Mouse (Mus musculus): ENCODE results near the gene 1700017B05Rik. TPM values are rescaled to one million over a fixed set of nuclear protein-coding genes. Genes with fewer than 3 reads are reported as not detected.

The 1700017B05Rik gene
- polyA plus RNA-seq, 1 experiment from 2014 or later = 11.8 TPM

- no peak overlapping the region for H3K27ac ChIP-seq (replicated peaks)
- H3K36me3 ChIP-seq = no peaks in the 10 kb centered on the region
- peaks cover 8% of the 10 kb centered on the region; the same call in 1 of the 2 replicates for H3K27me3 ChIP-seq (ENCODE audit: low read depth, poor library complexity, severe bottlenecking)
- 0 out of 2 replicates have a peak, but pooled peaks cover 4% of the 10 kb centered on the region for H3K4me1 ChIP-seq
- H3K4me3 ChIP-seq = no peak overlapping the region
- no peaks in the 10 kb centered on the region for H3K9me3 ChIP-seq (replicated peaks)
- WGBS = 90% methylated on average over 6 of the region's 6 CpGs
- no peak for DNase-seq (ENCODE audit: low spot score)
Observed at GRCm38 (mm10) chr9:57287183-57287582, 24.8 kb upstream of the 1700017B05Rik start.

DNA sequence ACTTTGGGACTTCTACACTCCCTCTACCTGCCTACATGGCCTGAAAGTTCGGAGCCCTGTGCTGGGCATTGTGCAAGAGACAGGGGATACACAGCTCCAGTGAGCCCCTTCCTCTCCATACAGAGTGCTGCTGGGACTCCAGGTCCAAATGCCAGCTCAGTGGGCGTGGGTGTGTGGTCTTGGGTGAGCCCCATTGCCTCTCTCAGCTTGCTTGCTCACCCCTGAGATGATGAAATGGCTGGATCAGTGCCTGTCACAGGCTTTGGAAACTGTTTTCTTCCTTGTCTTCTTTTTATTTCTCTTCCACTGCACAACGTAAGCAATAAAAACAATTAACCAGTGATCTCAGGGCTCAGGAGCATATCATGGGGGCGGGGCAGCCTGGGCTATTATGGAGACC, 20.9 kb upstream of the 1700017B05Rik start:
- Histone ChIP-seq H3K27me3 (ENCODE audit: low read depth, poor library complexity, severe bottlenecking) (peaks cover 23% of the 10 kb centered on the region), H3K36me3 (no peaks in the 10 kb centered on the region), H3K27ac (replicated peaks) (no peak overlapping the region), H3K4me1 (peaks cover 17% of the 10 kb centered on the region), H3K9me3 (replicated peaks) (no peaks in the 10 kb centered on the region), H3K4me3 (no peak overlapping the region)
- WGBS = 79% methylated on average over 4 of the region's 4 CpGs
- DNase-seq (ENCODE audit: low spot score) = no peak

DNA sequence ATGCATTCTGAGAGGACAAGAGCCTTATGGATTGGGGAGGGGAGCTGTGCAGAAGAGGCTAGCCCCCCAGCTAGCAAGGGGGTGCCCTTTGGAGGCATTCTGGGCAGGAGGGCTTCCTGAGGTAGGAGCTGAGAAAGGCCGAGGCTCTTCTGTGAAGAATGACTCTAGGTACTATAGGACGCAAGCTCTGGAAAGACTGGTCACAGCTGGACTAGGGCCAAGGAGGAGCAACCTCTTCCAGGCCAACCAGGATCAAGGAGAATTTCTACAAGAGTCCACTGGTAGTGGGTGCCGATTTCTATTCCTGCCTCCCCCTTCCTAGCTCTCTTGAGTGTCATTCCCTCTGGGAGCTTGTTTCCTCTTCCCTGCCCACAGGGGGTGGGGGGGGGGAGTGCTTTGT, 20.3 kb upstream of the 1700017B05Rik start:
- WGBS = 91% methylated on average over 3 of the region's 3 CpGs
- H3K27me3 ChIP-seq (ENCODE audit: low read depth, poor library complexity, severe bottlenecking) = peaks cover 23% of the 10 kb centered on the region
- H3K9me3 ChIP-seq (replicated peaks) = no peaks in the 10 kb centered on the region
- H3K4me1 ChIP-seq = peaks cover 24% of the 10 kb centered on the region
- no peak overlapping the region for H3K4me3 ChIP-seq
- DNase-seq (ENCODE audit: low spot score) = no peak
- H3K27ac ChIP-seq (replicated peaks) = no peak overlapping the region
- H3K36me3 ChIP-seq = no peaks in the 10 kb centered on the region

DNA sequence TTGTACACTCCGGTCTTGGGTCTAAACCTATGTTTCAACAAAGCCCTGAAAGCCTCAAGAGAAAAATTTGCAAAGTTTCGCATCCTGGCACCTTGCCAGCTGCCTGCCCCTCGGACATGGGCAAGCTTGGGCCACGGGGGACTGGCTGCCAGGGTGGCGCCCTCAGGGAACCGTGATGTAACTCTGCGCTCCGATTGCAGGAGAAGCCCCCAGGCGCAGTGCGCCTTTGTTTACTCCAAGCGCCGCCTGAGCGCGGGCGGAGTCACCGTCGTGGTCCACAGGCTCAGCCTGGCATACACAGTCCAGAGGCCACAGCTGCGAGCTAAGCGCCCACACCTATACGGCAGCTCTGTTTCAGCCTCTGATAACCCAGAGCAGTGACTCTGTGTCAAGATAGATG, 19.1 kb upstream of the 1700017B05Rik start:
- Histone ChIP-seq H3K4me3 (peak overlapping the region; percentile 43), H3K36me3 (no peaks in the 10 kb centered on the region), H3K27me3 (ENCODE audit: low read depth, poor library complexity, severe bottlenecking) (peaks cover 23% of the 10 kb centered on the region), H3K9me3 (replicated peaks) (no peaks in the 10 kb centered on the region), H3K4me1 (peaks cover 26% of the 10 kb centered on the region), H3K27ac (replicated peaks) (peak overlapping the region; percentile 79)
- WGBS = 12% methylated on average over 20 of the region's 20 CpGs
- DNase-seq (ENCODE audit: low spot score) = peak; percentile 41

- peak; percentile 10 for DNase-seq (ENCODE audit: low spot score)
- H3K4me3 ChIP-seq = no peak overlapping the region
- H3K27me3 ChIP-seq (ENCODE audit: low read depth, poor library complexity, severe bottlenecking) = peaks cover 23% of the 10 kb centered on the region
- H3K27ac ChIP-seq (replicated peaks) = no peak overlapping the region
- no peaks in the 10 kb centered on the region for H3K36me3 ChIP-seq
- H3K4me1 ChIP-seq = peaks cover 26% of the 10 kb centered on the region
- H3K9me3 ChIP-seq (replicated peaks) = no peaks in the 10 kb centered on the region
- 70% methylated on average over 4 of the region's 4 CpGs for WGBS
Observed at GRCm38 (mm10) chr9:57279441-57279840, 17.0 kb upstream of the 1700017B05Rik start.

- peaks cover 36% of the 10 kb centered on the region for H3K4me1 ChIP-seq
- H3K4me3 ChIP-seq = no peak overlapping the region
- H3K36me3 ChIP-seq = no peaks in the 10 kb centered on the region
- peaks cover 23% of the 10 kb centered on the region for H3K27me3 ChIP-seq (ENCODE audit: low read depth, poor library complexity, severe bottlenecking)
- H3K27ac ChIP-seq (replicated peaks) = no peak overlapping the region; the same call in 1 of the 2 replicates
- no peaks in the 10 kb centered on the region for H3K9me3 ChIP-seq (replicated peaks)
- no peak for DNase-seq (ENCODE audit: low spot score)
- 70% methylated on average over 4 of the region's 4 CpGs for WGBS
Observed at GRCm38 (mm10) chr9:57278268-57278667, 15.9 kb upstream of the 1700017B05Rik start.

DNA sequence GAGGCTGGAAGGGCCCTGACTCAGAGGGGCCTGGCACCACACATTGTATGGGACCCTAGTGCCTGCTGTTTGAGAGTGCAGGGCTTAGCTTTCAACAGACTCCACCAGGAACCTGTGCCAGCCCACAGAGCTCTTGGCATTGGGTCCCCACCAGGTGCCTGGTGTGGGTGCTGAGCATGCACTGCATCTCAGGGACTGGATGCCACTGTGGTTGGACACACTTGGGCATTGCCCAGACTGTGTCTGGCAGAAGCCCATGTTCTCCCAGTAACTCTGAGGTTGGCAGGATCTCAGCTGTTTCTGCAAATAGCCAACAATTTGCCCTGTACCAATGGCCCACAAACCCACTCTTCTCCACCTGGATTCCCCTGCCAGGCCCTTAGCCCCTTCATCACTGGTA, 13.9 kb upstream of the 1700017B05Rik start:
- Histone ChIP-seq H3K4me3 (no peak overlapping the region), H3K36me3 (no peaks in the 10 kb centered on the region), H3K4me1 (peaks cover 39% of the 10 kb centered on the region), H3K27ac (replicated peaks) (no peak overlapping the region), H3K9me3 (replicated peaks) (no peaks in the 10 kb centered on the region), H3K27me3 (ENCODE audit: low read depth, poor library complexity, severe bottlenecking) (peaks cover 7% of the 10 kb centered on the region)
- DNase-seq (ENCODE audit: low spot score) = no peak

DNA sequence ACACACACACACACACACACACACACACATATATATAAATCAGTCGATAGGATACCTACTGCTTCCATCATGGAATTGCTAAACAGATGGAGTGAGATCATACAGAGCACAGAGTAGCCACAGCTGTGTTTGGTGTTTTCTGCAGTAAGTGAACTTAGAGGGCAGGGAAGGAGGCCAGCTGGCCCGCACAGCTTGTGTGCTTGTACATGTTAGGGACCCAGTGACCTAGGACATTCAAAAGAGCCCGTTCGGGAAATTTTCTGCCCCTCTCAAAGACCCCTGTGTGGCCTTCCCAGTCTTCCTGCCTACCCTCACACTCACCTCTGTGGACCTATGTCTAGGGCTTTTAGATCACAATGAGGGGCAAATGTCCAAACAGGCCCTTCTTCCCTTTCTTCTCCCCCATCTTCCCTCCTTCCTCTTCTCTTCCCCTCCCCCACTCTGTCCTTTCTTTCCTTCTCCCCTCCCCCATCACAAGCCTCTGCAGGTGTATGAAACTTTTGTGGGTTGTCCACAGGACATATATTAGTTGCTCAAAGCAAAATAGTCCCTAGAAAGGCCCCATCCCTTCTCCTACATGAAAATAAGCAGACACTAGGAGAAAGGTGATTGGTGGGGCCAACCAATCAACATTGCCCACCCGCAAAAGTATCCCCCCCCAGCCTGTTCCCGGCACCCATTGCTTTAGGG, 11.5 kb upstream of the 1700017B05Rik start:
- Histone ChIP-seq H3K27me3 (ENCODE audit: low read depth, poor library complexity, severe bottlenecking) (no peaks in the 10 kb centered on the region; the same call in none of the 2 replicates), H3K27ac (replicated peaks) (0 out of 2 replicates have a peak overlapping the region, but pooled peaks have one; percentile 2), H3K4me3 (no peak overlapping the region), H3K4me1 (peaks cover 56% of the 10 kb centered on the region), H3K9me3 (replicated peaks) (no peaks in the 10 kb centered on the region), H3K36me3 (no peaks in the 10 kb centered on the region)
- DNase-seq (ENCODE audit: low spot score) = no peak
- 39% methylated on average over 6 of the region's 6 CpGs for WGBS

DNA sequence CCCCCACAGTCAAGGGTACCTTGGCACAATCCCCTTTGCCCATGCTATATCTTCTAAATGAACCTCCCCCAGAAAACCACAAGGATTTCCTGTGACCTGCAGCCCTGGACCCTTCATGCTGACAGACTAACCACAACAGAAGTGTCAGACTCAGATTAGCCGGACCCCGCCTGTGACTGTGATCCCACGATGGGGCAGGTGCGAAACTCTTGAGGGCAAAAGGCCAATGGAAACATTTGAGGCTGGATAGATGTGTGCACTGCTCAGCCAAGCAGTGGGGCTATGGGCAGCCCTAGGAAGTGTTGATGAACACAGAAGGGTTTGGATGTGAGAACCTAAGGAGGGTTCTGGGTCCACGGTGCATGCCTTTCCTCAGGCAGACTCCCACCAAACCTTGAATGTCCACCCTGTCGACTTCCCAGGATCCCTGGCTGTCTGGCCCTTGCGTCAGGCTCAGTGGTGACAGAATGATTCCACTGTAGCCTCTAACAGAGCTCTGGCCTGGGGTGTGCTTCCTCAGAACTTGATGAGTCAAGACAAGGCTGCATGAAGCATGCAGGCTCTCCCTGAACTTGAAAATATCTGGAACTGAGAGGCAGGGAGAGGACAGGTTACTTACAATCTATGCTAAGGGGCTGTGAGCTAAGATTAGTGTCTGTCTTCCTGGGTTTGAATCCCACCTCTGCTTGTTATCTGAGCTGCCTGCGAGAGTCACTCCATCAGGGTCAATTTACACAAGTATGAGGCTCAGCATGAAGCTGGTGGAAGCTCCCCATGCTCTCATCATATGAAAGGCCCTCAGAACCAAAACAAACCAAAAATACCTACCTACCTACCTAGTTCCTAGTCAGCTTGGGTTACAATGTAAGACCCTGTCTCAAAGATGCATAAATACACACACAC, 10.7 kb upstream of the 1700017B05Rik start:
- Histone ChIP-seq H3K27me3 (ENCODE audit: low read depth, poor library complexity, severe bottlenecking) (no peaks in the 10 kb centered on the region; the same call in none of the 2 replicates), H3K36me3 (no peaks in the 10 kb centered on the region), H3K4me3 (no peak overlapping the region), H3K9me3 (replicated peaks) (no peaks in the 10 kb centered on the region), H3K27ac (replicated peaks) (no peak overlapping the region), H3K4me1 (peaks cover 61% of the 10 kb centered on the region)
- WGBS = 61% methylated on average over 8 of the region's 8 CpGs
- DNase-seq (ENCODE audit: low spot score) = no peak

DNA sequence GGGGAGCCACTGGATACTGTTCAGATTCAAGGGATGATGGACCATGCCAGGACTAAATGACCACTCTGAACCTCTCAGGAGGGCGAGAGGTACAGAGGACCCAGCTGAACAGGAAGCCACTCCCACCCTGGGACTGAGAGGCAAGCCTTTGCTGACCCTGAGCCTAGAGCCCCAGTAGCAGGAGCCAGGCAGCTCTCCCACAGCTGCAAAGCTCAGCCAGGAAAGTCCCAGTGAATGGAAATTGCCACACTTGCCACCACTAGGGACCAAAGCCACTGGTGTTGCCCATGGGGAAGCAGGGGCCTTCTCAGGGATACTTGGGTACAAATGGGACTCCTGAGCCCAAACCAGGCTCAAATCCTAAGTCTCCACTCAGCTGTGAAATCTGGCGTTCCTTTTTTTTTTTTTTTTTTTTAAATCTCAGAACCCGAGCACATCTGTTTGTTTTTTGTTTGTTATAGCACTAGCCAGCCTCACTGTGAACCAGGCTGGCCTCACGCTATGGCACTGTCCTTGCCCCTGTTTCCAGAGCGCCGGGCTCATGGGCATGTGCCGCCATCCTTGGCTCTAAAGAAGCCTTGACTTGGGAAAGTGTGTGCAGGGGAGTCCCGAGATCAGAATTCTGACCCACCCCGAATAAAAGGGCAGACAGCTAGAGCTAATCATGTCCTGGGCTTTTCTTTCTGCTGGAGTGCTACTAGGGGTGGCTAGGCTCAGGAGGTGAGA, 9.6 kb upstream of the 1700017B05Rik start:
- H3K4me3 ChIP-seq = no peak overlapping the region
- DNase-seq (ENCODE audit: low spot score) = no peak
- H3K27me3 ChIP-seq (ENCODE audit: low read depth, poor library complexity, severe bottlenecking) = no peaks in the 10 kb centered on the region; the same call in none of the 2 replicates
- no peaks in the 10 kb centered on the region for H3K36me3 ChIP-seq
- peaks cover 66% of the 10 kb centered on the region for H3K4me1 ChIP-seq
- no peak overlapping the region for H3K27ac ChIP-seq (replicated peaks)
- no peaks in the 10 kb centered on the region for H3K9me3 ChIP-seq (replicated peaks)
- 50% methylated on average over 9 of the region's 9 CpGs for WGBS

DNA sequence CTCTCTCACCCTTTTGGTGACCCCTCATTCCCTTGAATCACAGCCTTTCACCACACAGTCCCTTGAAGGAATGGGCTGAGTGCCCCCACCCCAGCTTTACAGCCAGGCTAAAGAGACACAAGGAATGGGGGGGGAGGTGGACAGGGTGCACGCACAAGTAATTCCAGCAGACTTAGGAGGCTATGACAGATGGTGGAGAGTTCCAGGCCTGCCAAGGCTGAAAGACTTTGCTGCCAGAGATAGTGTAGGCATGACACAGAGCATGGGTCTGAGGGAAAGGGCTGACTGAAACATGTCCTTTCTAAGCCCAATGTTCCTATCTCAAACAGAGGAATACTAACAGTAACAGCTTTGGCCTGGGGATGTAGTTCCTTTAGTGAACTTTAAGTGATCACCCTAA, 8.7 kb upstream of the 1700017B05Rik start:
- WGBS = 72% methylated on average over 1 of the region's 1 CpGs
- H3K27ac ChIP-seq (replicated peaks) = no peak overlapping the region

GRCm38 (mm10) chr9:57270399-57270798, 8.0 kb upstream of the 1700017B05Rik start:
- no peaks in the 10 kb centered on the region for H3K36me3 ChIP-seq
- H3K27me3 ChIP-seq (ENCODE audit: low read depth, poor library complexity, severe bottlenecking) = peaks cover 13% of the 10 kb centered on the region
- H3K4me3 ChIP-seq = no peak overlapping the region
- DNase-seq (ENCODE audit: low spot score) = no peak
- peak overlapping the region; percentile 4; the same call in 1 of the 2 replicates for H3K27ac ChIP-seq (replicated peaks)
- WGBS = 40% methylated on average over 8 of the region's 8 CpGs
- H3K9me3 ChIP-seq (replicated peaks) = no peaks in the 10 kb centered on the region
- H3K4me1 ChIP-seq = peaks cover 81% of the 10 kb centered on the region

More for the DNA sequence above, 8.7 kb upstream of the 1700017B05Rik start:
- Histone ChIP-seq H3K4me1 (peaks cover 75% of the 10 kb centered on the region), H3K27me3 (ENCODE audit: low read depth, poor library complexity, severe bottlenecking) (peaks cover 6% of the 10 kb centered on the region), H3K4me3 (no peak overlapping the region), H3K36me3 (no peaks in the 10 kb centered on the region), H3K9me3 (replicated peaks) (no peaks in the 10 kb centered on the region)
- no peak for DNase-seq (ENCODE audit: low spot score)
